Mouse (Mus musculus) megakaryocyte, adult 5-6 weeks (primary cell): ENCODE results near the gene Klk10. TPM values are rescaled to one million over a fixed set of nuclear protein-coding genes. Genes with fewer than 3 reads are reported as not detected.

Experiments used
- ATAC-seq: 2 replicates; pipeline ENCODE4 v1.8.0; 2016; ENCODE audit warnings: mild to moderate bottlenecking, inconsistent platforms; ENCODE audit not compliant: poor library complexity, severe bottlenecking
- total RNA-seq, 2 experiments: library from RNA; stranded (forward) in 1 of 2; stranded (reverse) in 1 of 2; fragments of 153-499, 151-499 nt in 1 of 2; fragments of 221-1000, 200-1000 nt in 1 of 2; gene quantifications; 2 replicates each; pipeline versions ENCODE4 v1.2.3 to v1.2.4; 2015 to 2017

Klk10 gene
- total RNA-seq (2015) (not detected in 2 replicates), total RNA-seq (2017) (not detected in 2 replicates)

DNA sequence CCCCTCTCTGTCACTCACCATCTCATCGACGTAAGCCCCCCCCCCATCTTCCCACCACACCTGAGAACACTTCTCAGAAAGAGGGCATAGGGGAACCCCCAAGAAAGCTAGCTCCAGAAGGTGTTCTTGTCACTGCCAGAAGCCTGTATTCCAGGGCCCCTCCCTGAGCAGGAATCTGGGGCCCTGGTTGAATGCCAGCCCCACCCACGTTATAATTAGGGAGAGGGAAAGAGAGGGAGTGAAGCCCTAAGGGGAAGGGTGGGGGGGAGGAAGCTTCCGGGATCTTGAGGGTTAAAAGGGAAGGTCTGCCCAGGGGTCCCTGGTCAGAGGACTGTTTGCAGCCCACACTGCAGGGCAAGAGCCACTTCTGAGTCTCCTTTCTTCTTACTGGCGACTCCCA, at the start of gene Klk10:
Gene Klk10 (plus strand): TSS at position 290 of the 400 bp plus-strand sequence.
- ATAC-seq, result no peak

DNA sequence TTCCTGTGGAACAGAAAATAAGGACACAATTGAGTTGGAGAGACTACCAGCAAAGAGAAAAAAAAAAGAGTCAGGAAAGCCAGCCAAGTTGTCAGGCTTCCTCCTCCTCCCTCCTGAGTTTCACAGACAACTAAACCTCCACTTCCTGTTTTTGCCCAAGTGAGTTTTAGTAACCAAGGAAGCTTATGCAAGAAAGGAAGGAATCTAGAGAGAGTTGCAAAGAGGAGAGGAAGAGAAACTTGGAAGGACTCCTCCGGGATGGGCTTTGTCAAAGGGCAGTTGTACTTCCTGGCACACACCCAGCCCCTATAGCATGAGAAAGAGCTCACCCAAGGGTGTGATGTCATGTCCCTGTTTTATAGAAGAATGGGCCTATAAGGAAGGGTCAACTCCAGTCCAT, 33.0 kb upstream of the Klk10 start:
- ATAC-seq, result peak; percentile 97

DNA sequence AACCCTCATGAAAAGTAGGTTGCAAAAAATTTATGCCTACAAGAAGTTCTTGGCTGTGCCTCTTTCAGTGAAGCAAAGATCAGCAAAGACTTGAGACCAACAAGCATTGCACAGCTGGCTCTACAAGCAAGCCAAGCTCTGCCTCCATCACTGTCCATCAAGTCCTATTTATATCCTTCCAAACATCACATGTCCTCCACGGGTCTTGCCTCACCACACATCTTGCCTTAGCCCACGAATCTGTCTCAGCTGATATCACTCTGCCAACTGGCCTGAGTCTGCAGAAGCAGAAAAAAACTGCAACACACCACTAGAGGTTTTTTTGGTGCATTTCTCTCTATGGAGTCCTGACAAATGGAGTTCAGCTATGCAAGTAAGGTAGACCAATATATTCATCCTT, 28.0 kb upstream of the Klk10 start:
- ATAC-seq, result no peak

DNA sequence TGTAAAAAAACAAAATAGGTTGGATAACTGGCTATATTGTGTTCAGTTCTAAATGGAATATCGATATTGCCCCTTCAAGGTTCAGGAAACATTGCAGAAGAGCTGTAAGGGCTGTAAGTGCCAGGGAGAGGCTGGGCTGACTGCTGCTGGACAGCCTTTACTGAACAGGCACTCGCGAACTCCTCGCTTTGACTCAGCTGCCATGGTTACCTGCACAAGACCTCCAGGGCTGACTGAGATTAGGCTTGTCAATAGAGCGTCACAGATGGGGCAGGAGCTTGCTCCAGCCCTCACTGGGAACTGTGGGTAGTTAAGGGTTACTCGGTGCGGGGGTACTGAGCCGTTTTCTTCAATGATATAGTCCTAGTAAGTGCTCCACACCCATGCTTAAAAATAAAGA, 14.4 kb upstream of the Klk10 start:
- ATAC-seq, result no peak

DNA sequence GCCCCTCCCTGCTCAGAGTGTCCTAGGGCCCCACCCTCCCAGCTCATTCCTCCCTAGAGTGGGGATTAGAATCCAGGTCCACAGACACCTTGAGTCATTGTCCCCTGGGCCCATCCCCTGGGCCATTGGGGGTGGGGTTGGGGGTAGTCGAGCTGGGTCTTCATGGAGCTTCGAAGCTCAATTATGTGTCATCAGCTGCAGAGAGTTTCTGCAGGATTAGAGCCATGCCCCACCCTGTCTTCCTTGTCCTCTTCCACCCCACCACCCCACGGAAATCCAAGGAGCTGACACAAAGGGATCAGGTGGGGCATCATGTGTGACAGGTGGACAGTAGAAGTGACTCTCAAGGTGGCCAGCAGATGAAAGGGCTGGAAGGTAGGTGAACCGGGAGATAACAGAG, 12.2 kb upstream of the Klk10 start, which contains the start of gene Klk12:
Gene Klk12 (plus strand): TSS at position 301 of the 400 bp plus-strand sequence.
- ATAC-seq, result no peak

DNA sequence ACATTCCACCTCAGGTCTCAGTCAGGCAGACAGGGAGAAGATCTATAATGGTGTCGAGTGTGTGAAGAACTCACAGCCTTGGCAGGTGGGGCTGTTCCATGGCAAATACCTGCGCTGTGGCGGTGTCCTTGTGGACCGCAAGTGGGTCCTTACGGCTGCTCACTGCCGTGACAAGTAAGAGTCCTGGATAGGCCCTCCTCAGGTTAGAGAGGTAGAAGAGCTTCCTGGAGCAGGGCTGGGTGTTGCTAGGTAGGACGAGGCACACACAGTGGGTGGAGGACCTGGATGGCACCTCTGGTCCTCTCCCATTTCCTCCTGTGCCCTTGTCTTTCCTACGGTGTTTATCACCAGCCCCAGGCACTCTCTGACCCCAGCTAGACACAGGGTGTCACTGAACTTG, 11.2 kb upstream of the Klk10 start:
- no peak for ATAC-seq

DNA sequence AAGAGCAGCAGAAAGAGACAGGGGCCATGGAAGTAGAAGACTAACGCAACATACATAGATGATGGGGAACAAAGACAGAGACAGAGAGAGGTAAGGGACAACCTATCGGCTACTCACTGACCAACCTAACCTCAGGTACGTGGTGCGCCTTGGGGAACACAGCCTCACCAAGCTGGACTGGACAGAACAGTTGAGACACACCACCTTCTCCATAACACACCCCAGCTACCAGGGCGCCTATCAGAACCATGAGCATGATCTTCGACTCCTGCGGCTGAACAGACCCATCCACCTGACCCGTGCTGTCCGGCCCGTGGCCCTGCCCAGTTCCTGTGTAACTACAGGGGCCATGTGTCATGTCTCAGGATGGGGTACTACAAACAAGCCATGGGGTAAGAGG, 10.1 kb upstream of the Klk10 start:
- ATAC-seq, result no peak

DNA sequence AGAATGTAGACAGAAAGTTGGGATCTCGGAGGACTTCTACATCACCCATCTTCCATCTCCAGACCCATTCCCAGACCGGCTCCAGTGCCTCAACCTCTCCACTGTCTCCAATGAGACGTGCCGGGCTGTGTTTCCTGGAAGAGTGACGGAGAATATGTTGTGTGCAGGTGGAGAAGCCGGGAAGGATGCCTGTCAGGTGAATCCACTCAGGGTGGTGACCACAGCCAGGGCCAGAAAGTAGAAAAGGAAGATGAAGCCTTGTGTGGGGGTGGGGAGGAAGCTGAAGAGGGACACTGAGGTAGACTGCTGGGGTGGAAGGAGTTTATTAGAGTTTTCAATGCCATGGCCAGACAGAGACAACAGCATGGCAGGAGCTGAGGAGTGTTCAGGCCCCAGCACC, 8.9 kb upstream of the Klk10 start:
- ATAC-seq, result no peak

DNA sequence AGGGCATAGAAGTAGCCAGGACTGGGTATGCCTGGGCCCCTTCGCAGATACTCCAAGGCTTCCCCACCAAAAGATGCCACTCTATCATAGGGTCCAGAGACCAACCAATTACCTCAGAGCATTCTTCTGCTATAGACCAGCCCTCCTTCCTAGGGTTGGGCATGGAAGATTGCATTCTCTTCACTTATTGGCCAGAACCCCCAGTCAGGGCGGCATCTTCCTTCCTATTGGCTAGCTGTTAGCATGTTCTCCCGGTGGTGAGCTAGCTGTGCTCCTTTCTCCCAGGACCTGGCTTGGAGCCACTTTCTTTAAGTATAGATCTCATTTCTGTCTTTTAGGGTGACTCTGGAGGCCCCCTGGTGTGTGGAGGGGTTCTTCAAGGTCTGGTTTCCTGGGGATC, 7.9 kb upstream of the Klk10 start:
- no peak for ATAC-seq

DNA sequence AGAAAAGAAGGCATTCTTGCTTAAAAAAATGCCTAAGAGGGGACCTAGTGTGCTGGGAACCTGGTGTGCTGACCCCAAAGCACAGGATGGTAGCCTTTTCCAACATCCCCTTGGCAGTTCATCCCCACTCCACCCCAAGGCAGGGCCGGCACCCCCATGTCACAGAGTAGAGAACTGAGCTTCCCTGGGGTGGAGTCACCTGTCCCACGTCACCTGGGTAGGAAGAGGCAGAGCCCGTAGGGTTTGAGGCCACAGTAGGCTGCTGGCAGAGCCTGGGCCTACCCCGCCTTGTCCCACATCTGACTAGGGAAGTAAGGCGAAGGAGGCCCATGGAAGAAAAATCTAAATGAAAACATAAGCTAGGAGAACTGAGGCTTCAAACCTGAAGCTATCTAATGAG, 6.5 kb upstream of the Klk10 start, which contains the start of gene Klk11:
Gene Klk11 (plus strand): TSS at position 241 of the 400 bp plus-strand sequence.
- no peak for ATAC-seq

DNA sequence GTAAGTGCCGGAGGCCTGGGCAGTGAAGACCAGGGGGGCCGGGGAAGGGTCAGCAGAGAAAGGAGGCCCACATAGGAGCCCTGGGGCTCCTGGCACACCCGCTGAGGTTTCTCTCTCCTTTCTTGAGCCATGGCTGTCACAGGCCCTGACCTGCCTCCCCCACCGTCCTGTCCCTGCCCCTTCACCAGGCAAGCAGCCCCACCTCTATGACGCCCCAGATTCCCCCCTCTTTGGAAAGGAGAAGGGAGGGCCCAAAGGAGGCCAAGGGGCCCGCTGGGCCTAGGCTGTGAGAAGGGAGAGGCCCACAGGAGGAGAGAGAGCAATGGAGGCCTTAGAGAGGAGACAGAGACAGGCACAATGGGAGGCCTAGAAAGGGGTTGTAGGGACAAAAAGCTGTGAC, 6.0 kb upstream of the Klk10 start:
- ATAC-seq, result no peak

DNA sequence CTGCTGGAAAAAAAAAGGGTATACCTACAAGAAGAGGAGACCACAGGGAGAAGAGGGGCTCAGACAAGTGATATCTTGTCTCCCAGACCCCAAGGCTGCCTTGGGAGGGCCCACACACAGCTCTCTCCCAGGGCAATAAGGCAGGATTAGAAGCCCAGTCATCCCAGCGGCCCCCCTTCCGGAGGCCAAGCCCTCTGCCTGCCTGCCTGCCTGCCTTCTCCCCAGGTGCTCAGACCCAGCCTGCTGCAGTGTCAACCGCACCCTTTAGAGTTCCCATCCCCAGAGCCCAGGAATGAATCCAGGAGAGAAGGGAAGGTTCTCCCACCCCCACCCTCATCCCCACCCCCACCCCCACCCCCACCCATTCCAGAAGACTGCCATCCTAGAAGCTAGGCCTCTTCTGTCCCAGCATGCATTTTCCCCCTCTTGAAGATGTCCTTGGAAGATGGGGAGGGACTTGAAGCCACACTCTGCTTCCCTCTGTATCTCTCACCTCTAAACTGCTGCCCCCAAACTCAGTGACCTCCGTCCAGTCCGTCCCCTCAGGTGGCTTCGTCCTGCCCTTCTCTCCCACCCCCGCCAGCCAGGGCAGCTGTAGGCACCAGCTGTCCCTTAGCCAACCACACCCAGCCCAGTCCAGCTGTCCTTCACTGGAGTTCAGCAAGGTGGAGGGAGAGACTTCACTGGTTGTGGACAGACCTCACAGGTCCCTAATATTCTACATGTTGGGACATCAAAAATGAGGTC, 5.4 kb upstream of the Klk10 start:
- ATAC-seq, result no peak

DNA sequence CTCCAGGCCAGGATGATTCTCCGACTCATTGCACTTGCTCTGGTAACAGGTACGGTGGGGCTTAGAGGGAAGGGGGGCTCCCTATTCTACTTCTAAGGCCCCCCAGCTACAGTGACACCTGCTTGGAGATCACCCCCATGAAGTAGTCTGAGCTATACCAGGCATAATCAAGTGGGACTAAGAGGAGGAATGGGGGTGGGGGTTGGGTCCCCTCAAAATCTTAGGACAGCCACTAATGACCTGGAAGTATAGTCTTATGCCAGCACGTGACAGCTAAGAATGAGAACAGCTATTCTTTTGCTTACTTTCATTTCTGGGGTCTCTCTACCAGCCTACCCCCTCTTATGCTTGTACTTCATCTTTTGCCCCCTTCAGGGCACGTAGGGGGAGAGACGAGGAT, 4.3 kb upstream of the Klk10 start:
- no peak for ATAC-seq

DNA sequence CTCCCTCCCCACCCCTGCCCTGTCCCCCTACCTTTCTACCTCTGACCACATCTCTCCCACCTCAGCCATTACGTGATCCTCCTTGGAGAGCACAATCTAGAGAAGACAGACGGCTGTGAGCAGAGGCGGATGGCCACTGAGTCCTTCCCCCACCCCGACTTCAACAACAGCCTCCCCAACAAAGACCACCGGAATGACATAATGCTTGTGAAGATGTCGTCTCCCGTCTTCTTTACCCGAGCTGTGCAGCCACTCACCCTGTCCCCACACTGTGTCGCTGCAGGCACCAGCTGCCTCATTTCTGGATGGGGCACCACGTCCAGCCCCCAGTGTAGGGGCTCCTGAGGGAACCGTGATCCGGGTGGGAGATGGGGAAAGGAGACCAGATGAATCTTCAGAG, 3.4 kb upstream of the Klk10 start:
- no peak for ATAC-seq

DNA sequence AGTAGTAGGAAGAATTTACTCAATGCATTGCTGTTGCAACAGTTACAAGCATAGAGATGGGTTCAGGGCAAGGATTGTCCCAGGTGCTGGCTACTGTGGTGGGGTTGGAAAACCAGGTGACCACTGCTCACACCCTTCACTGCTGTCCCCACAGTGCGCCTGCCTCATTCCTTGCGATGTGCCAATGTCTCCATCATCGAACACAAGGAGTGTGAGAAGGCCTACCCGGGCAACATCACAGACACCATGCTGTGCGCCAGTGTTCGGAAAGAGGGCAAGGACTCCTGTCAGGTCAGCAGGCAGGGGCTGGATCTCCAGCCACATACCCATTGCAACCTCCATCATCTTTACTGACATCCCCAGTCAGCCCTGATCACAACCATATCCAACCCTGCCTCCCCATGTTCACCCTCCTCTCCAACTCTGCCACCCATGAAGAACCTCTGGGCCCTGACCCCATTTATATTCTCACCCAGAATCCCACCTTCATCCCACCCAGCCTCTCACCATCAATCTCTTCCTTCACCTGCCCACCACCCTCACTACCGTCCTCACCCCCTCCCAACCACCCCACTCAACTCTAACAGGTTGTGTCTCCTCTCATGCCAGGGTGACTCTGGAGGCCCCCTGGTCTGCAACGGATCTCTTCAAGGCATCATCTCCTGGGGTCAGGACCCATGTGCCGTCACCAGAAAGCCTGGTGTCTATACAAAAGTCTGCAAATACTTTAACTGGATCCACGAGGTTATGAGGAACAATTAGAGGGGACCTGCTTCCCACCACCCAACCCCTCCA, 2.5 kb upstream of the Klk10 start:
- ATAC-seq, result no peak

DNA sequence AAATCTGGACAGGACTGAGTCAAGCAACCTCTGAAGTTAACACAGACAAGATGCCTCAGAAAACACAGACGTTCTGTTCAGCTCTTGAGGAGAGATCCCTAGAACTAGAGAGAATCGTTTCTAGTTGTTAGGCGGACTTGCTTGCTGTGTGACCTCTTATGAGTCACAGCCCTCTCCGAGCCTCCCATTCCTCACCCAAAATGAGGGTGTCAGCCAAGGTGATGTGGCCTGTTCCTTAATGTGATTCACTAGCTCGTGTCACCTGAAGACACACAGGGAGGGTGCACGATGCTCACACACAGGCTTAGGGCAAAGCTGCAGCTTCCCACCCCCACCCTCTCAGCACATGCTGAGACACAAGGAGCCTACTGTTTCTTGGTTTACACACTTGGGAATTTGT, 594 bp upstream of the Klk10 start:
- ATAC-seq, result no peak

DNA sequence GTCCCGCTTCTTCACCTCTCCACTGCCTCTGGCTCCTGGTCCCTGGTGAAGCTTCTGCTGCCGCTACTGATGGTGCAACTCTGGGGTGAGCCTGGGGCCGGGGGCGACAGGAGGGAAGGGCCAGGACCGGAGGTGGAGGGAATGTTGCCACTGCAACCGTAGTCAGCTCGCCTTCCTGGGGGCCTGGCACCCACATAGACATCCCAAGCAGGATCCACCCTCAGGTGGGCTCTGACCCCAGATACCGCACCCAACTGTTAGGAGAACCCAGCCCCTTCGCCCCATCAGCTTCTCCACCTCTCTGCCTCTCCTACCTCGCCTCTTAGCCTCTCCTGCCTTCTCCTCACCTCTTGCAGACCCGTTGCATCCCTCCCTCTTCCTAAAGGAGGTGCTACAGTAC, 706 bp downstream of the Klk10 start:
- no peak for ATAC-seq

DNA sequence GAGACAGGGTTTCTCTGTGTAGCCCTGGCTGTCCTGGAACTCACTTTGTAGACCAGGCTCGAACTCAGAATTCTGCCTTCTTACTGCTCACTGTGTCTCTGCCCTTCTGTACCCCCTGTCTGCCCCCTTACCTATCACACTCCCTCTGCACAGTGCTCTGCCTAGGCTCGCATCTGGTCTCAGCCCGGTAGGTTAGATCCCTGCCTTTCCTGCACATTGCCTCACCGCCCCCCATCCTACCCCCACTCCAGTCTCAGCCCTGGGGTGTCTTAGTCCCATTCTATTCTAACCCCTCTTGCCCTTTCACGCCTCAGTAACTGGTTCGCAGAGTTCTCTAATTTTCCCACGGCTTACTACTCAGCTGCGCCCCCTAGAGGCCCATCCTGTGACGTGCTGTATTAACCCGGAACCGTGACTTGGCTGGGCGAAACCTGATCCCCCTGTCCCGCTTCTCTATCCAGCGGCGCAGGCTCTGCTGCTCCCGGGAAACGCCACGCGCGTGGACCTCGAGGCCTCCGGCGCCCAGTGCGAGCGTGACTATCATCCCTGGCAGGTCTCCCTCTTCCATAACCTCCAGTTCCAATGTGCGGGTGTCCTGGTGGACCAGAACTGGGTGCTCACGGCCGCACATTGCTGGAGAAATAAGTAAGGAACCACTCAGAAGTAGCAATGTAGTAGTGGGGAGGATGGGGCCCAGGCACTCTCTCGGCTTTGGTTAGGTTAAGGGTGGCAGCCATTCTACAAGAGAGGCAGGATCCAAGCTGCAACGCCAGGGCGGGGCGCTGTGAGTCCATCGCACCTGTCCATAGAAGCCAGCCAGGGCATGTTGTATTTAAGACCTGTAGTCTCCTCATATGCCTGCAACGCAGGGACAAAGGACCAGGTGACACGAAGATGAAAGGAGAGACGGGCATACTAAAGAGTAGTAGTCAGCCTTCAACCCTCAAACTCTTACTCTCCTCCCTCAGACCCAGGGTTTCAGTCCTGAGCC, 1.7 kb downstream of the Klk10 start:
- ATAC-seq, result peak; percentile 96

DNA sequence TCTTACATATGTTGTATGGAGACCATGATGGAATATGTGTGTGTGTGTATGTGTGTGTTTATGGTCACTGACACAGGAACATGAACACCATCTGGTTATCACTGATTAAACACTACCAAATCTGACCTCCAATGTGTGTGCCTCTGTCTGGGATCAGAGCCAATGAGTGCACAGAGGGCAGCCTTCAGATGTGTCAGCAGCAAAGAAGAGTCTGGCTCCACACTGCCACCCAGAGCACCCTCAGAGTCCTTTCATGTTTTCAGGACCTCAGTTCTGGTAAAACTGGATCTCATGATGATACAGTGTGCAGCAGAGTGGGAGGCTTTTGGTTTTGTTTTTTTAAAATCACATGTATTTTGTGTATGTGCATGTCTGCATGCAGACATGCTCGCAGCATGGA, 4.5 kb downstream of the Klk10 start:
- no peak for ATAC-seq

DNA sequence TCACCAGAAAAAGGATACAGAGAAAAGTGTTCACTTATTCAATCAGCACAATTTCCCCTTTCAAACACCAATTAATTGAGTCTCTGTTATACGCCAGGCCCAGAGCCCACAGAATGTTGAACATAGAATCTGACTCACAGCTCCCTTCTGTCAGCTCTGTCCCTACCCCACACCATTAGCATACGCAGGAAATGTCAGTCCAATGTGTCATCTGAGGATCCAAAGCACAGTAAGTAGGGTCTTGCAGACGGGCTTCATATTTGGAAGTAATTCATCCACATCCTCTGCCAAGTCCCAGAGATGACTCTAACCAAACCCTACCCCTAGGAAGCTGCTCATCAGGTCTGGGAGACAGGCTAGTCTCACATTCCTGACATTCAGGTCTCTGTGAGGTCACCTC, 7.3 kb downstream of the Klk10 start:
- ATAC-seq, result no peak

DNA sequence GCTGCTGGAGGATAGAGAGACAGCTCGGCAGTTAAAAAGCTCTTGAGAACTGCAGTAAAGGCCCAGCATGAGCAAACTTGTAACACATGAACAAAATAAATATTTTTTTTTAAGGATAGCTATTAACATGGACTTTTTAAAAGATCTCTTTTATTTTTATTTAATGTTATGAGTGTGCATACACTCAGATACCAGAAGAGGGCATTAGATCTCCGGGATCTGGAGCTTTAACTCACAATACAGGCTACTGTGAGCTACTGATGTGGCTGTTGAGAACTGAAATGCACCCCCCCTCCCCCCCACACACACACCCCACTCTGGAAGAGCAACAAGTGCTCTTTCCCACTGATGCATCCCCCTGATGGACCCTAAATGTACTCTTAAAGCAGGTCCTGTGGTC, 8.5 kb downstream of the Klk10 start:
- no peak for ATAC-seq
